Mouse (Mus musculus) forebrain, postnatal 0 days (tissue): ENCODE results near the gene Cdkl1. TPM values are rescaled to one million over a fixed set of nuclear protein-coding genes. Genes with fewer than 3 reads are reported as not detected.
A peak's percentile ranks its signal among the peaks of the same experiment; 100 is the strongest.

Experiments
- ATAC-seq: fragments of 200-750 bp; cut with Nextera tagmentation; 2 replicates; pipeline ENCODE4 v1.8.0; 2017; ENCODE audit warnings: mild to moderate bottlenecking, moderate library complexity
- DNase-seq: peaks from one replicate; pipeline ENCODE4 v3.0.0-alpha.2; 2015
- H3K27ac ChIP-seq: fragments of 300-500 bp; sonication (generic); 2 replicates; pipeline ENCODE4 v1.5.1; 2014; ENCODE audit warnings: low read depth, mild to moderate bottlenecking, antibody characterized with exemption, low read length, moderate library complexity, mixed read lengths
- H3K27me3 ChIP-seq: fragments of 300-500 bp; sonication (generic); 2 replicates; pipeline ENCODE4 v1.6.1; 2014; ENCODE audit warnings: mild to moderate bottlenecking, low read length, mixed read lengths; ENCODE audit not compliant: insufficient read depth
- H3K36me3 ChIP-seq: fragments of 300-500 bp; sonication (generic); 2 replicates; pipeline ENCODE4 v1.6.1; 2014; ENCODE audit warnings: mild to moderate bottlenecking, moderate library complexity; ENCODE audit not compliant: insufficient read depth
- H3K4me1 ChIP-seq: fragments of 300-500 bp; sonication (generic); 2 replicates; pipeline ENCODE4 v1.6.1; 2014; ENCODE audit warnings: antibody characterized with exemption; ENCODE audit not compliant: insufficient read depth
- H3K4me2 ChIP-seq: fragments of 300-500 bp; sonication (generic); 2 replicates; pipeline ENCODE4 v1.6.1; 2014; ENCODE audit warnings: low read depth, mild to moderate bottlenecking, moderate library complexity
- H3K4me3 ChIP-seq: fragments of 300-500 bp; sonication (generic); 2 replicates; pipeline ENCODE4 v1.5.1; 2014; ENCODE audit warnings: low read depth, low read length, mixed read lengths
- H3K9ac ChIP-seq: fragments of 300-500 bp; sonication (generic); 2 replicates; pipeline ENCODE4 v1.6.1; 2014; ENCODE audit warnings: mild to moderate bottlenecking
- H3K9me3 ChIP-seq: fragments of 300-500 bp; sonication (generic); 2 replicates; pipeline ENCODE4 v1.6.1; 2016; ENCODE audit warnings: low read length
- CTCF ChIP-seq: sonication (generic); IDR thresholded peaks from 2 replicates; pipeline ENCODE4 v1.5.1; 2016; ENCODE audit warnings: antibody characterized with exemption, control low read depth, low read depth
- WGBS: fragments of 180-500 bp; shearing (Covaris S2); extraction: QIAGEN DNeasy Blood & Tissue Kit; methylation state at CpG from one replicate; pipeline ENCODE4 v1.1.7; 2014; 5-methylcytosine and 5-hydroxymethylcytosine counted together
- polyA plus RNA-seq: library from polyadenylated mRNA; unstranded; fragments of >200 nt; fragmentation: Nextera tagmentation; extraction: Ambion mirVana; gene quantifications from 2 replicates; pipeline ENCODE4 v1.2.1, GENCODE M21; 2015
- total RNA-seq: library from RNA; depleted of rRNA; stranded (reverse); fragments of >200 nt; gene quantifications from 2 replicates; pipeline ENCODE4 v1.2.3, GENCODE M21; 2014

Gene Cdkl1
- total and polyA plus RNA-seq, 2 experiments from 2014 or later = 16.9 to 35.7 TPM

DNA sequence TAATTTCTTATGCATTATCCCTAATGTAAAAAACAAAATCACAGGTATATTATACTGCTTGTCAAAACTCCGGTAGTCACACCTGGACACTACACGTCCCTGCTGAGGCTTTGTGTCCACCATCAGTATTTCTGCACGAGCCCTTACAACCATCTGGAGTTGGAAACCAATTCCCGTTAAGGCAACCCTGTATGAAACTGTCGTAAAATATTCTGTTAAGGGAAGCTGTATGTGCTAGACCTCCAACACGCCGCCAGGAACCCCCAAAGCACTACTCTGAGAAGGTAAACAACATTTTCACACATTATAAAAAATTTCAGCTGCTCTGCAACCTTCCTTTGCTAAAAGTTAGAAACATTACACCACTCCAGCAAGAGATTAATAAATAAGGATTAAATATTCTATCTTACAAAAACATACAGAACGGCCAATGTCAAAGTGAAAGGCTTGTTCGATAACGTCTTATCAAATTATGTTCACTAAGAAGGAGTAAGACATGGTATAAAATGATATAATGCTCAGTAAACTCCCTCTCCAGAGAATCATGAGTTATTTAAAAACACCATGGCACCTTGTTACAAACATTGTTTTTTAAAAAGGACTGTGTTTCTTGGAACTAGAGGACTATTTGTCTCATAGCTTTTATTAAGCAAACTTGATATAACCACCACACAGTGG lies 13.5 kb upstream of the Cdkl1 start:
- no peak for TF ChIP-seq CTCF
- H3K4me1 ChIP-seq = no peaks in the 10 kb centered on the region
- no peaks in the 10 kb centered on the region for H3K9me3 ChIP-seq
- no peak overlapping the region for H3K27ac ChIP-seq
- H3K4me3 ChIP-seq = no peak overlapping the region
- no peak for ATAC-seq
- H3K27me3 ChIP-seq = no peaks in the 10 kb centered on the region
- peaks cover 31% of the 10 kb centered on the region for H3K36me3 ChIP-seq
- no peak overlapping the region for H3K9ac ChIP-seq
- WGBS = 88% methylated on average over 10 of the region's 10 CpGs
- no peak overlapping the region for H3K4me2 ChIP-seq
- no peak for DNase-seq

DNA sequence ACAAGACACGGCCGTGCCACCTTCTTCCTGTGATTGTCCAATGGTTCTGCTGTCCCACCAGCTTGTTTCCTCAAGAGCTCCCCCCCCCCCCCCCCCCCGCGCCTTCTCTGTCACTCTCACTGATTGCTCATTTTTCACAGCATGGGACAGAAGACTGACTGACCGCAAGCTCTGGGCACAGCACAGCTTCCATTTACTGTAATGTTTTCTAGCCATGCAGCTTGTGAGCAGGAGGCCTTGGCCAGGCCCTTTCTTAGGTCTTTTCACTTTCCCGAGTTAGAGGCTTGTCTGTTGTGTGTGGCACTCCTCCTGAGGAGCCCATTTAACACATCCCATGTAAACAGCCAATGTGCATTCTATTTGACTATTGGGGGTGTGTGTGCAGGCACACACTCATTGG lies 12.1 kb upstream of the Cdkl1 start:
- Histone ChIP-seq H3K9ac (no peak overlapping the region), H3K9me3 (no peaks in the 10 kb centered on the region), H3K4me3 (no peak overlapping the region), H3K27me3 (no peaks in the 10 kb centered on the region), H3K27ac (no peak overlapping the region), H3K4me1 (no peaks in the 10 kb centered on the region), H3K36me3 (peaks cover 19% of the 10 kb centered on the region), H3K4me2 (no peak overlapping the region)
- no peak for TF ChIP-seq CTCF
- no peak for DNase-seq
- ATAC-seq = no peak
- 85% methylated on average over 5 of the region's 6 CpGs for WGBS

DNA sequence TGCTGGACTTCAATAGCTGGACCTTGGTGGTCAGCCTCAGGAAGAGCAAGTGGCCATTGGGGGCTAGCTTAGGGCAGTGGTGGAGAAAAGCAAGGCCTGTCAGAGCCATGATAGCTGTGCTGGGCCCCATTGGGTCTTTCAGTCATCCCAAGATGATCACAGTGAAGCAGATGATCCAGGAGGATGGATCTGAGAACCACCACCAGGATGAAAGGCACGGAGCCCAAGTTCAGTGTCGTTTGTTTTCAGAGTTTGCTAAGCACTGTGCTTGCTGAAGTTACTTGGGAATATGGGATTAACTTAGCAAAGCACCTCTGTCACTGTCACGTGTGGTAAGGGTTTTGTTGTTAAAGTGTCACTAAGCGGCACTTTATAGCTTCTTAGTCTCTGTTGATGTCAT lies 9.5 kb upstream of the Cdkl1 start:
- no peak overlapping the region for H3K27ac ChIP-seq
- DNase-seq (no peak), ATAC-seq (no peak)
- 90% methylated on average over 4 of the region's 4 CpGs for WGBS
- no peak for TF ChIP-seq CTCF
- H3K36me3 ChIP-seq = peaks cover 1% of the 10 kb centered on the region; the same call in 1 of the 2 replicates
- no peaks in the 10 kb centered on the region for H3K9me3 ChIP-seq
- no peak overlapping the region for H3K4me3 ChIP-seq
- H3K27me3 ChIP-seq = no peaks in the 10 kb centered on the region
- H3K4me1 ChIP-seq = no peaks in the 10 kb centered on the region
- H3K9ac ChIP-seq = no peak overlapping the region
- no peak overlapping the region for H3K4me2 ChIP-seq

DNA sequence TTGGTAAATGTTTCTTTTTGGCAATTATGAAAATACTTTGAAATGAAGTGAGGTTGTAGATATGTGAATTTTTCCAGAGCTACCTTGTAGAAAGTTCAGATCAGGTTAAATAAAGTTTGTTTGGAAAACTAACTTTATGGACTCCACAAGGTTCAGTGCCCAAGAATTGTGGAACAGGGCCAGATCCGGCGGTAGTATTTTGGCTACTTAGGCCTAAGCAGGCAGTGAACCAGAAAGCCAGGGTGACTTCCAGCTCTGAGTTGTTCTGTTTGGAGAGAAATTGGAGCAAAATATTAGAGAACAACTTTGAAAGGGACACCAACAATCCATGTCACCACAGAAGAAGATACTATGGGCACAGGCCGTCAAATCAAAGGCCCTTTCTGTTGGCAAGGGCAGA lies 5.2 kb upstream of the Cdkl1 start:
- no peak overlapping the region for H3K9ac ChIP-seq
- H3K9me3 ChIP-seq = no peaks in the 10 kb centered on the region
- H3K4me2 ChIP-seq = no peak overlapping the region
- no peak for TF ChIP-seq CTCF
- H3K27ac ChIP-seq = no peak overlapping the region
- no peaks in the 10 kb centered on the region for H3K27me3 ChIP-seq
- 75% methylated on average over 3 of the region's 3 CpGs for WGBS
- no peaks in the 10 kb centered on the region for H3K36me3 ChIP-seq
- no peak overlapping the region for H3K4me3 ChIP-seq
- peaks cover 4% of the 10 kb centered on the region; the same call in 1 of the 2 replicates for H3K4me1 ChIP-seq
- DNase-seq (no peak), ATAC-seq (no peak)

DNA sequence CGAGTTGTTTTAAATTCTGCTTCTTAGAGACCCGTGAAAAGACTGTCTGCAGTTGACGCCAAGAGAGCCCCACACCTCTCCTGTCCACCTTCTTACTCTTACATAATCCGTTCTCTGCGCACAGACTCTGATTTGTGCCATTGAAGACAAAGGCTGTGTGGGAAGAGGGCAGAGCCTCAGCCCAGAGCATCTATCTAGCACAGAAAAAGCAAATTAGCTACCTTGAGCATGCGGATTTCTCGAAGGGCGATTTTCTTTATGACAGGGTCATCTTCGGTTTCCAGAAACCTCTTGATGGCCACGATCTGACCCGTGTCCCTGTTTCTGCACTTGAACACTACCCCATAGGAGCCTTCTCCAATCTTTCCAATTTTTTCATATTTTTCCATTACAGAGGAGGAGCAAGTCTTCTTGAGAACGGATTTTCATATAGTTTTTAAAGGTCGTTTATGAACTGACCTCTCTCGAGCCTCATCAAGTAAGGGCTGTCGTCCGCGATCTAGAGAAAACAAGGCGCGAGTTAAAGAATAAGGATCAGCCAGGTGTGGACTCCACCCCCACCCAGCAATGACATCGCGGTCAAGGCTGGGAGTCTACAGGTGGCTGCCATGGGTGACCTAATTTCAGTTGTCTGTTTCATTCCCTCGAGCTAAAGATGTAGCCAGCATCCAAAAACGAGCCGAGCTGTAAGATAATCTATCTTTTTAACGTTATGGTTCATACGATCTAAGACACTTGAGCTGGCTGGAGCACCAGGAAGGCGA lies 1.1 kb downstream of the Cdkl1 start:
- Histone ChIP-seq H3K9ac (peak overlapping the region; percentile 66), H3K4me2 (peak overlapping the region; percentile 96), H3K27me3 (no peaks in the 10 kb centered on the region), H3K4me3 (peak overlapping the region; percentile 51), H3K4me1 (peaks cover 9% of the 10 kb centered on the region), H3K9me3 (no peaks in the 10 kb centered on the region), H3K27ac (peak overlapping the region; percentile 71), H3K36me3 (no peaks in the 10 kb centered on the region)
- no peak for TF ChIP-seq CTCF
- 30% methylated on average over 27 of the region's 27 CpGs for WGBS
- peak; percentile 16 for ATAC-seq
- peak; percentile 19 for DNase-seq

DNA sequence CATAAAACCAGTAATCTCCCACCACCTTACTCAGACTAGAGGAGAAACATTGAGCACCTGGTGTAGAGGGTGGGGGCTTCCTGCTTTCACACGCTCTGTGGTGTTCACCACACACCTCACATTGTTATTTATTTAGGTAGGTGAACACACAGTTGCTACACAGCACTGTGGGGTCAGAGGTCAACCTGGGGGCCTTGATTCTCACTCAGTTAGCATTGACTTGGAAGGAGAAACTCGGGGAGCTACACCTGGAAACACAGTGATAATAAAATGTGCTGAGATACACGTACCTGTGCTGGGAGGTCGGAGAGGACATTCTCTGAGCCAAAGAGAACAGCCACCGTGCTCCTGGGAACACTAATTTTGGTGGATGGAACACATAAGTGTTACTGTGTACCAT lies 2.7 kb downstream of the Cdkl1 start:
- Histone ChIP-seq H3K27ac (no peak overlapping the region), H3K4me1 (peaks cover 9% of the 10 kb centered on the region), H3K9me3 (no peaks in the 10 kb centered on the region), H3K27me3 (no peaks in the 10 kb centered on the region), H3K4me2 (no peak overlapping the region), H3K9ac (no peak overlapping the region), H3K4me3 (no peak overlapping the region), H3K36me3 (no peaks in the 10 kb centered on the region)
- WGBS = 89% methylated on average over 5 of the region's 5 CpGs
- no peak for ATAC-seq
- TF ChIP-seq CTCF = no peak
- DNase-seq = no peak

DNA sequence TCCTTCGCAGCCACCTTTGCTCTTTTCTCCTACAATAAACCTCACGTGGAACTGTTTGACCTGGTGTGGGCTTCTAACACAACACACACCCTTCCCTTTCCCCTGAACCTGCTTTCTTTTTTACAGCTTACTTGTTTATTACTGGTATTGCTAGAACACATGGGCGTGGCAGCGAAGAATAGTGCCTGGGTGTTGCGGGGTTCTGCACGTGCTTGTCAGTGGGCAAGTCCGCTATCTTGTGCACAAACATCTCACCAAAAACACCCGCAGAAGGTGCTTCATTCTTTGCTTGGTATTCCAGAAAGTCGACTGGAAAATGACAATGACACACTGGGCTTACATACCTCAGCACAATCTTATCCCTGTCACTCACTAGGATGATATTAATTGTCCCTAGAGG lies 5.6 kb downstream of the Cdkl1 start:
- Histone ChIP-seq H3K4me2 (no peak overlapping the region), H3K27me3 (no peaks in the 10 kb centered on the region), H3K4me1 (peaks cover 5% of the 10 kb centered on the region; the same call in 1 of the 2 replicates), H3K4me3 (no peak overlapping the region), H3K9ac (no peak overlapping the region), H3K36me3 (no peaks in the 10 kb centered on the region), H3K9me3 (no peaks in the 10 kb centered on the region), H3K27ac (no peak overlapping the region)
- no peak for TF ChIP-seq CTCF
- WGBS = 88% methylated on average over 9 of the region's 9 CpGs
- no peak for DNase-seq
- no peak for ATAC-seq
